Mouse (Mus musculus): Measurements from ENCODE around the gene Map3k20. TPM values are rescaled to one million over a fixed set of nuclear protein-coding genes. Genes with fewer than 3 reads are reported as not detected.

Map3k20 gene
- polyA plus RNA-seq (2014; fragmentation: Illumina TruSeq; extraction: RNeasy Lipid Tissue Mini Kit (QIAGEN cat#74804); ENCODE audit: low read depth, low replicate concordance) = 6.3 TPM

DNA sequence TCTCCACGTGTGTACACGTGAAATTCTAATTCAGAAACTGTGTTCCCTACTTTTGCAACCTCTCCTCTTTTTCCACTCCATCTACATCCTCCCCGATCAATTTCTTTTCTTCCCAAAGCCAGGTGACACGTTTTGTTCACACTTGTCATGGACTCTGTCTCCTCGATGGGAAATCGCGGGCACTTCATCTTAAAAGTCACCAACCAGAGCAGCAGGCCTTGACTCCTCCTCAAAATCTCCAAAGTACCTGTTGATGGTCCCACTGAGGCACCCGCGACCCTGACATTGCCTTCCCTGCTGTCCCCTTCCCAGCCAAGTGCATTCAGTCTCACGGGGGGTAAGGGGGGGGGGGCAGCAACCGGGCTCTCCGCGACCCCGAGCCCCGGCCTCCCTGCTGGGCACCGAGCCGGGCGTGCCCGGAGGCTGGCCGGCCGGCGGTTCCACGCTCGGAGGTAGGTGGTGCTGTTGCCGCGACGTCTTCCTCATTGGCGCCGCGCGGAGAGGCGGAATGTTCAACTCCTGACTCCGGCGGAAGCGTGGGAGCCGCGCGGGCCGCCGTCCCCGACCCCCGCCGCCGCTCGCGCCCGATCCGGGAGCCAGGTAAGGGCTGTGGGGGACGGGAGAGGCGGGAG is at the start of gene Map3k20:
Gene Map3k20, plus strand, starts transcription at position 382 of the 632 bp plus-strand sequence.

GRCm38 (mm10) chr2:72475797-72476485 is 190.5 kb downstream of the Map3k20 start, which contains the start of gene Cdca7:
Gene Cdca7 (plus strand): TSS chr2:72476159.

Other genes with a start within 250 kb of the Map3k20 start
- 1.5 TPM for gene Cdca7, start 190.5 kb downstream of the Map3k20 start, polyA plus RNA-seq (2014; fragmentation: Illumina TruSeq; extraction: RNeasy Lipid Tissue Mini Kit (QIAGEN cat#74804); ENCODE audit: low read depth, low replicate concordance)

All from liver, adult 10 weeks (tissue).